Comparison of ENCODE assay signal across 25 mouse cellular contexts in the genomic region with DNA sequence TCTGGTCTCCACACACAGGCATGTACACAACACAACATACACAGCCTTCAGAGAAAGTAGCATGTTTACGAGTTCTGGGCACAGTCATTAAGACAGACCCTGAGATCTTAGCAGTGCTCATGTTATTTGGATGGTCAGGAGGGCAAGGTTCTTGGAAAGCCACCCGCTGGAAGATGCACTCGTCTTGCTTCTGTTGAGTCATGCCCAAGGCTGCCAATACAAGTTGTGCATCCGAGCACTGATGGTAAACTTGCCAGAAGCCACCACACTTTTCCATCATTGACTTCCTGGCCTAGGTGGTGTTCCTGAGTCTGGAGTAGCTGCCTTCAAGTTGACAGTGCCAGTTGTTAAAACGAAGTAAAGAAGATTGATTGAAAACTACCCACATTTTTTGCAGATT.
"Had no signal": no experiment of that assay in that cellular context is flagged by ENCODE, and none has a peak within 500 bp of the region (broad histone marks: within the 10 kb centered on the region; RNA-seq: fewer than 3 reads in every experiment).

No protein-coding gene starts in this region.

- H3K27me3 ChIP-seq: hindbrain, embryonic 15.5 days had no signal

- H3K4me3 ChIP-seq: heart, adult 2 months; heart, embryonic 13.5 days; heart, embryonic 15.5 days; hindbrain, embryonic 13.5 days; hindbrain, embryonic 15.5 days; kidney, embryonic 15.5 days; layer of hippocampus, adult 2 months; left cerebral cortex, adult 2 months; limb, embryonic 10.5 days; limb, embryonic 12.5 days; liver, embryonic 13.5 days; liver, embryonic 15.5 days had no signal

- H3K27ac ChIP-seq: heart, adult 2 months; heart, embryonic 13.5 days; heart, embryonic 15.5 days; hindbrain, embryonic 13.5 days; hindbrain, embryonic 15.5 days; hindbrain, postnatal 0 days; kidney, embryonic 15.5 days; kidney, postnatal 0 days; layer of hippocampus, adult 2 months; left cerebral cortex, adult 2 months; limb, embryonic 10.5 days; limb, embryonic 12.5 days; liver, embryonic 13.5 days; liver, embryonic 15.5 days had no signal

- H3K9me3 ChIP-seq: heart, embryonic 13.5 days; heart, embryonic 15.5 days; hindbrain, embryonic 13.5 days; hindbrain, embryonic 15.5 days; kidney, embryonic 15.5 days; limb, embryonic 10.5 days; limb, embryonic 12.5 days; liver, embryonic 13.5 days; liver, embryonic 15.5 days had no signal

- DNase-seq: gastrocnemius, postnatal 14 days; gastrocnemius, postnatal 36 days; heart, adult 11 months; heart, adult 2 months; heart, postnatal 14 days; heart, postnatal 36 days; kidney, adult 11 months; kidney, adult 2 months; kidney, adult 9 months; kidney, postnatal 14 days; kidney, postnatal 4 days; liver; liver, embryonic 13.5 days had no signal

- H3K36me3 ChIP-seq: heart, embryonic 13.5 days; heart, embryonic 15.5 days; hindbrain, embryonic 13.5 days; hindbrain, embryonic 15.5 days; kidney, embryonic 15.5 days; limb, embryonic 10.5 days; limb, embryonic 12.5 days; liver, embryonic 13.5 days; liver, embryonic 15.5 days had no signal
